Mouse (Mus musculus): ENCODE results near the gene Adcy10. TPM values are rescaled to one million over a fixed set of nuclear protein-coding genes. Genes with fewer than 3 reads are reported as not detected.

Adcy10 gene
- polyA plus RNA-seq, 1 experiment = not detected

- Histone ChIP-seq H3K27me3 (ENCODE audit: control insufficient read depth, insufficient read depth, low read length, poor library complexity, severe bottlenecking) (no peaks in the 10 kb centered on the region), H3K4me1 (ENCODE audit: control insufficient read depth, insufficient read depth, low read length) (no peaks in the 10 kb centered on the region), H3K36me3 (ENCODE audit: control insufficient read depth, insufficient read depth, low read length, poor library complexity, severe bottlenecking) (no peaks in the 10 kb centered on the region), H3K27ac (ENCODE audit: insufficient read depth, low read length) (no peak overlapping the region), H3K9me3 (replicated peaks; ENCODE audit: control insufficient read depth, insufficient read depth, low read length, poor library complexity, severe bottlenecking) (no peaks in the 10 kb centered on the region), H3K9ac (ENCODE audit: low read depth, poor library complexity, severe bottlenecking) (no peak overlapping the region), H3K4me3 (ENCODE audit: low read depth, low read length) (no peak overlapping the region)
- TF ChIP-seq CTCF (IDR thresholded peaks at IDR 0.05; ENCODE audit: low read depth, low read length) = no peak
- no peak for TF ChIP-seq EP300 (IDR thresholded peaks at IDR 0.05; ENCODE audit: insufficient read depth, low read depth, low read length)
- TF ChIP-seq POLR2A (IDR thresholded peaks at IDR 0.05; ENCODE audit: insufficient read depth, low read length) = no peak
Measured at GRCm38 (mm10) chr1:165468971-165469370, 16.0 kb upstream of the Adcy10 start.

- no peaks in the 10 kb centered on the region for H3K4me1 ChIP-seq (ENCODE audit: control insufficient read depth, insufficient read depth, low read length)
- H3K9me3 ChIP-seq (replicated peaks; ENCODE audit: control insufficient read depth, insufficient read depth, low read length, poor library complexity, severe bottlenecking) = no peaks in the 10 kb centered on the region
- H3K27me3 ChIP-seq (ENCODE audit: control insufficient read depth, insufficient read depth, low read length, poor library complexity, severe bottlenecking) = no peaks in the 10 kb centered on the region
- H3K4me3 ChIP-seq (ENCODE audit: low read depth, low read length) = no peak overlapping the region
- TF ChIP-seq EP300 (IDR thresholded peaks at IDR 0.05; ENCODE audit: insufficient read depth, low read depth, low read length) = no peak
- TF ChIP-seq CTCF (IDR thresholded peaks at IDR 0.05; ENCODE audit: low read depth, low read length) = no peak
- no peak for TF ChIP-seq POLR2A (IDR thresholded peaks at IDR 0.05; ENCODE audit: insufficient read depth, low read length)
- H3K9ac ChIP-seq (ENCODE audit: low read depth, poor library complexity, severe bottlenecking) = no peak overlapping the region
- no peaks in the 10 kb centered on the region for H3K36me3 ChIP-seq (ENCODE audit: control insufficient read depth, insufficient read depth, low read length, poor library complexity, severe bottlenecking)
- no peak overlapping the region for H3K27ac ChIP-seq (ENCODE audit: insufficient read depth, low read length)
Measured at GRCm38 (mm10) chr1:165469717-165470116, 15.3 kb upstream of the Adcy10 start.

- H3K27me3 ChIP-seq (ENCODE audit: control insufficient read depth, insufficient read depth, low read length, poor library complexity, severe bottlenecking) = no peaks in the 10 kb centered on the region
- no peak for TF ChIP-seq EP300 (IDR thresholded peaks at IDR 0.05; ENCODE audit: insufficient read depth, low read depth, low read length)
- TF ChIP-seq CTCF (IDR thresholded peaks at IDR 0.05; ENCODE audit: low read depth, low read length) = no peak
- no peak for TF ChIP-seq POLR2A (IDR thresholded peaks at IDR 0.05; ENCODE audit: insufficient read depth, low read length)
- no peak overlapping the region for H3K9ac ChIP-seq (ENCODE audit: low read depth, poor library complexity, severe bottlenecking)
- no peaks in the 10 kb centered on the region for H3K9me3 ChIP-seq (replicated peaks; ENCODE audit: control insufficient read depth, insufficient read depth, low read length, poor library complexity, severe bottlenecking)
- H3K4me1 ChIP-seq (ENCODE audit: control insufficient read depth, insufficient read depth, low read length) = no peaks in the 10 kb centered on the region
- H3K4me3 ChIP-seq (ENCODE audit: low read depth, low read length) = no peak overlapping the region
- no peaks in the 10 kb centered on the region for H3K36me3 ChIP-seq (ENCODE audit: control insufficient read depth, insufficient read depth, low read length, poor library complexity, severe bottlenecking)
- H3K27ac ChIP-seq (ENCODE audit: insufficient read depth, low read length) = no peak overlapping the region
Measured at GRCm38 (mm10) chr1:165471490-165471889, 13.5 kb upstream of the Adcy10 start.

GRCm38 (mm10) chr1:165486108-165486507, 1.1 kb downstream of the Adcy10 start:
- TF ChIP-seq POLR2A (IDR thresholded peaks at IDR 0.05; ENCODE audit: insufficient read depth, low read length) (no peak), EP300 (IDR thresholded peaks at IDR 0.05; ENCODE audit: insufficient read depth, low read depth, low read length) (no peak), CTCF (IDR thresholded peaks at IDR 0.05; ENCODE audit: low read depth, low read length) (no peak)
- Histone ChIP-seq H3K9ac (ENCODE audit: low read depth, poor library complexity, severe bottlenecking) (no peak overlapping the region), H3K9me3 (replicated peaks; ENCODE audit: control insufficient read depth, insufficient read depth, low read length, poor library complexity, severe bottlenecking) (no peaks in the 10 kb centered on the region), H3K27ac (ENCODE audit: insufficient read depth, low read length) (no peak overlapping the region), H3K27me3 (ENCODE audit: control insufficient read depth, insufficient read depth, low read length, poor library complexity, severe bottlenecking) (no peaks in the 10 kb centered on the region), H3K36me3 (ENCODE audit: control insufficient read depth, insufficient read depth, low read length, poor library complexity, severe bottlenecking) (no peaks in the 10 kb centered on the region), H3K4me3 (ENCODE audit: low read depth, low read length) (no peak overlapping the region), H3K4me1 (ENCODE audit: control insufficient read depth, insufficient read depth, low read length) (no peaks in the 10 kb centered on the region)

GRCm38 (mm10) chr1:165489197-165489596, 4.2 kb downstream of the Adcy10 start:
- TF ChIP-seq EP300 (IDR thresholded peaks at IDR 0.05; ENCODE audit: insufficient read depth, low read depth, low read length) = no peak
- no peaks in the 10 kb centered on the region for H3K4me1 ChIP-seq (ENCODE audit: control insufficient read depth, insufficient read depth, low read length)
- H3K27me3 ChIP-seq (ENCODE audit: control insufficient read depth, insufficient read depth, low read length, poor library complexity, severe bottlenecking) = no peaks in the 10 kb centered on the region
- no peaks in the 10 kb centered on the region for H3K9me3 ChIP-seq (replicated peaks; ENCODE audit: control insufficient read depth, insufficient read depth, low read length, poor library complexity, severe bottlenecking)
- no peak overlapping the region for H3K9ac ChIP-seq (ENCODE audit: low read depth, poor library complexity, severe bottlenecking)
- no peak overlapping the region for H3K4me3 ChIP-seq (ENCODE audit: low read depth, low read length)
- no peaks in the 10 kb centered on the region for H3K36me3 ChIP-seq (ENCODE audit: control insufficient read depth, insufficient read depth, low read length, poor library complexity, severe bottlenecking)
- no peak overlapping the region for H3K27ac ChIP-seq (ENCODE audit: insufficient read depth, low read length)

GRCm38 (mm10) chr1:165498856-165499255, 13.9 kb downstream of the Adcy10 start:
- Histone ChIP-seq H3K4me1 (ENCODE audit: control insufficient read depth, insufficient read depth, low read length) (no peaks in the 10 kb centered on the region), H3K27ac (ENCODE audit: insufficient read depth, low read length) (no peak overlapping the region), H3K4me3 (ENCODE audit: low read depth, low read length) (no peak overlapping the region), H3K9ac (ENCODE audit: low read depth, poor library complexity, severe bottlenecking) (no peak overlapping the region), H3K36me3 (ENCODE audit: control insufficient read depth, insufficient read depth, low read length, poor library complexity, severe bottlenecking) (no peaks in the 10 kb centered on the region), H3K27me3 (ENCODE audit: control insufficient read depth, insufficient read depth, low read length, poor library complexity, severe bottlenecking) (no peaks in the 10 kb centered on the region), H3K9me3 (replicated peaks; ENCODE audit: control insufficient read depth, insufficient read depth, low read length, poor library complexity, severe bottlenecking) (no peaks in the 10 kb centered on the region)
- TF ChIP-seq CTCF (IDR thresholded peaks at IDR 0.05; ENCODE audit: low read depth, low read length) (no peak), POLR2A (IDR thresholded peaks at IDR 0.05; ENCODE audit: insufficient read depth, low read length) (no peak), EP300 (IDR thresholded peaks at IDR 0.05; ENCODE audit: insufficient read depth, low read depth, low read length) (no peak)
